Mouse (Mus musculus): ENCODE data around the gene Riok1.

- TF ChIP-seq POLR2A (IDR thresholded peaks at IDR 0.05; ENCODE audit: control insufficient read depth, extremely low read depth, insufficient read depth, low read length, poor library complexity) (no peak), CTCF (IDR thresholded peaks at IDR 0.05; ENCODE audit: borderline replicate concordance, control insufficient read depth, extremely low read depth, insufficient read depth, low read length, poor library complexity) (no peak)
Observed at GRCm38 (mm10) chr13:38080725-38081124, 43.9 kb downstream of the Riok1 start.
